Mouse (Mus musculus): Measurements from ENCODE around the gene Mlec.
"Not testable (repeated sequence)": the region's sequence is repeated elsewhere in the genome, so short reads cannot be mapped to it uniquely, and the experiment has no call there.

The Mlec gene

DNA sequence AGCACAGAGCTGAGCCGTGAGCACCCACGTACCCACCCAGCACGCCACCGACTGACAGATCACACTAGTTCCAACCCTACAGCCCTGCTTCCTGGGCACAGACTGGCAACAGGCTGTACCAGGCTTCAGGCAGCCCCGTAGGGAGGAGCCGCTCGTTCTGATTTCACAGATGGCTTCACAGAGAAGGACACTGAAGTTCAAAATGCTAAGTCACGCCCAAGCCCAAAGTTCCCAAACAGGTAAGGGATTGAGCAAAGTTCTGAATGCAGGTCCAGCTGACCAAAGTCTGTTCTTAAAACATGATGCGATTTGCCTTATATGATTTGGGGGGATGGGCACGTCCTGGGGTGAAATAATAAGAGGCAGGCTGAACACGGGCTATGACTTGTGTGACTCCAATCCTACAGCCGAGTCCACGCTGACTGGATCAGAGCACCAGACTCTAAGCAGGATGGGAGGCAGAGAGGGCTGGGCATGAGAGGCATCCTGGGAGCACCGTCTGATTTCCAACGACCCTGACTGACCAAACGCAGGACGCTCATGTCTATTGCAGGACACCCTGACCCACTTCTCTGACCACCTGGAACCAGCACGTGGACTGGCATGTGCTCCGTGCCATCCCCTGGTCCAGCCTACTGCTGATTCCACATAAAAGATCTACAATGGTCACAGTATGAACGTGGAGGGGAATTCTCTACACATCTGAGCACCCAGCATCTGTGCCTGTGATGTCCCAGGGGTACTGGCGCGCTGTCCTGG is 30.4 kb downstream of the Mlec start:
- no peak for DNase-seq (ENCODE audit: low read depth, low spot score)

DNA sequence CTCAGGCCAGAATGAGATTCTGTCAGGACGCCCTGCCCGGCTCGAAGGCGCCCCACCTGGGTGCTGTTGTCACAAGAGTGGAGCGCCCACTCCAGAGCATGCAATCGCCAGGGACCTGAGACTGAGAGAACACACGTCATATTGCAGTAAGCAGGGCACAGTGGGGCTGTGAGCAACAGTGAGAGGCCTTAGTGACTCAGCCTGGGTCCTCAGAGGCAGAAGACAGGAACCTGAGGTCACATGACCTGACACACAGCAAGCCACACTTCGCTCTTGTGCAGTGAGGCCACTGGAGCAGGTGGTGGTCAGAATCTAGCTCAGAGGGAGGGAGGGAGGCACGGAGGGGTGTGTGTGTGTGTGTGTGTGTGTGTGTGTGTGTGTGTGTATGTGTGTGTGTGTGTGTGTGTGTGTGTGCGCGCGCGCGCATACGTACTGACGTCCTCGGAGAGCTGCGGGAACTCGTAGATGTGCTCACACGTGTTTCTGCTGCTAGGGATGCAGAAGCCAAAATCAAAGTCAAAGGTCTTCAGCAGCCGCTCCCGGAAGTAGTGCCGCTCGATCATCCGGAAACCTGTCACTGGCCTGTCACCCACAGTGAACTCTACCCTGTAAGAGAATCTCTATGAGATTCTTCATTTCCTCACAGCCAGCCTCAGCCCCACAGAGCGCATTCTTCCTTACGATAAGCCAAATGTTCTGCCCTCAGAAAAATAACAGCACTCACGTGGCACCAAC is 31.2 kb downstream of the Mlec start:
- DNase-seq (ENCODE audit: low read depth, low spot score) = no peak

DNA sequence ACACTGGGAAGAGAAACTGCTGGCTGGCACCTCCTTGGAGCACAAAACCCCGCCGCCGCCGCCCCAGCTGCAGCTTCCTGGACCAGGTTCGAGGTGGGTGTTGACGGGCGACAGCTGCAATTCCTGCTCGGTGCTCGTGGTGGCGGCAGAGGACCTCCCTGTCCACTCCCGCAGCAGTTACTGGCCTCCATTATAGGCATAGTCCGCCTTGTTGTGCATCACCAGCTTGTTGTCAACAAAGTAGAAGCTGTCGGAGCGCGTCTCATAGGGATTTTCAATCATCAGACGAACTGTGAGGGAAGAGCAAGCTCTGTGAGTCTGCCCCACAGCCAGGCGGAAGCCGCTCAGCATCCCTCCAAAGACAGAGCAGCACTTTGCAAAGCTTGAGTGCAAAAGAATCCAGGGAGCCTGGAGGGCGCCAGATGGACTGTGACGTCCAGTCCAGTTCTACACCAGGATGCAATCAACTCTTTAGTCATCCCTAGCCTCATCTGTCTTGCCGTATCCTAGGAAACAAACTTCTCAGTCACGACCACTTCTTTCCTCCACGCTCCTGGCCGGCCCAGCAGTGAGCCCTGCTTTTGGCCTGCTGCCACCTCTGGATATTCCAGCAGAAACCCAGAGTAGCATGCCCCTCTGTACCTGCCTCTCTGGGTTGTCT is 32.6 kb downstream of the Mlec start:
- DNase-seq (ENCODE audit: low read depth, low spot score) = peak; percentile 79

DNA sequence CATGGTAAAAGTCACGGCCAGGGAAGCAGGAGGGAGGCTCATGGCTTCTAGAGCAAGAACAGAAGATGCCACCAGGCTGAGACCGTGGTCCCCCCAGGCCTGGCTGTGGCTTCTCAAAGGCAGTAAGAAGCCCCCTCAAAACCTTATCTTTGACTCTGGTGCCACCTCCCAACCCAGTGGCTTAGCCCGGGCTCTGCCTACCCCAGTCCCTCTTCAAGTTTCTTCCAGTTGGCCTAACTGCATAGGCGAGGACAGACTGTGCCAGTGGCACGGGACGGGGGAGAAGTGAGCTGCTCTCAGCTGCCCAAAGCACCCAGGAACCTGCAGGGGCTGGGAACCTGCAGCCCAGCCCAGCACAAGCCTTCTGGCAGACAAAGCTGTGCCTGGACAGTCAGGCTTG is 33.3 kb downstream of the Mlec start:
- no peak for DNase-seq (ENCODE audit: low read depth, low spot score)

DNA sequence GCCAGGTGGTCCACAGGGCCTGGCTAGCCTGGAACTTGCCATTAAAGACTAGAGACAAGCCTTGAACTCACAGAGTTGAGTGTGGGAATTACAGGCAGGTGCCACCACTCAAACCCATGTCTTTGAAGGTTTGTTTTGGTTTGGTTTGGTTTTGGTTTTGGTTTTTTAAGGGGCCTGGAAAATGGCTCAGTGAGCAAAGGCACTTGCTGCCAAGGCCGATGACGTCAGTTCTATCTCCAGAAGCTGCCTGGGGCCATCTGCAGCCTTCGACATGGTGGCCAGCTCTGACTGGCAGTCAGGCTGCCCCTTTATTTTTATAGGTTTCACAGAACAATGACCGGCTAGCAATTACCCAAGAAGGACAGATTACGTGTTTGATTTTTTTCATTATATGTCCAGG is 37.0 kb downstream of the Mlec start:
- DNase-seq (ENCODE audit: low read depth, low spot score) = no peak

DNA sequence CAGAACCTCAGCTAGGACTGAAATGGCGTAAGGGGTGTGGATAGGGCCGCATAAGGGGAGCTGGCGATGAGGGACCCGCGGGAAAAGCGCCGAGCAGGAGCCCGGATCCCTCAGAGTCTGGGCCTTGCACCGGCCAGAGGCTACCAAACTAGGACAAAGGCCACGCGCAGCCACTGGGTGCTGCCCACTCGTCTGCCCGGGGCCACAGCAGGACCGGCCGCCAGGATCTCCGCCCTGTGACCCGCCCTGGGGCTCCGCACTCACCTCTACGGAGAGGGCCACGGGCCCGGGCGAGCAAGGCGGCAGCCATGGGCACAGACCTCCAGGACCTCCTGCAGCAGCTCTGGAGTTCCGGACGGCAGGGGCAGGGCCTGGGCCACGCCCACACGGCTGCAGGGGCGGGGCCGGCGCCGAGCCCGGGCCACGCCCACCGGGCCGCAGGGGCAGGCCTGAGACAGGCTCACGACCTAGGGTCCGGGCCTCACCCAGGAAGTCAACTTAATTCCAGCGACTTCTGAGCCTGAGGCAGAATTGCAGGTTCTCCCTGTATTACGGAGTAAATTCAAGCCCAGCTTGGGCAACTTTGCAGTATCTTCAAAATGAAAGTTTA is 38.9 kb downstream of the Mlec start, which contains the start of gene Acads:
Gene Acads (minus strand): TSS at position 386 of the 610 bp plus-strand sequence.
- peak; percentile 65 for DNase-seq (ENCODE audit: low read depth, low spot score)

DNA sequence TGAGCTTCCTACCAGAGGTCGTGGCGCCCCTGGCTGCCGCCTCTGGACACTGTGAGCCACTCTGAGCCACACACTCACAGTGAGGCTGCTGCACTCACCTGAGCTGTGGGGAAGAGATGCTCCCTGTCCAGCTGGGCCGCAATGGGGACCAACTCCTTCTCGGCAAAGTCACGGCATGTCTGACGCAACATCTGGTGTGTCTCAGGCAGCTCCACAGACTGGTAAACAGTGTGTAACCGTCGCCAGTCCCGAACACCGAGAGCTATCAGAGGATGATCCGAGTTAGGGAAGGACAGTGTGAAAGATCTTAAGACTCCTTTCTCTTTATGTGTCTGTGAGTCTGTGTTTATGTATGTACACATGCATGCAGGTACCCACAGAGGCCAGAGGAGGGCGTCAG is 40.5 kb downstream of the Mlec start:
- DNase-seq (ENCODE audit: low read depth, low spot score) = no peak

DNA sequence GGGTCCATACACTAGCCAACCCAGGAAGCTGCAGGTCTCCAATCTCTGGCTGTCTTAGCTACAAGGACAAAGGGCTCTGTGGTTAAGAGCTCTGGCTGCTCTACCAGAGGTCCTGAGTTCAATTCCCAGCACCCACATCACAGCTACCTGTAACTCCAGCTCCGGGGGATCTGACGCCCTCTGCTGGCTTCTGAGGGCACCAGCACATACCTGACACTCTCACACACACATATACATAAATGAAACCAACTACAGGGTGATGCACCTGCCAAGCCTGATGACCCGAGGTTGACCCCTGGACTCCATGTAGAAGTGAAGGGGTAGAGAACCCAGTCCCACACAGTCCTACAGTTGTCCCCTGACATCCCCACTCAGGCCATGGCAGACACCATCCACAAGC is 41.6 kb downstream of the Mlec start:
- DNase-seq (ENCODE audit: low read depth, low spot score) = no peak

DNA sequence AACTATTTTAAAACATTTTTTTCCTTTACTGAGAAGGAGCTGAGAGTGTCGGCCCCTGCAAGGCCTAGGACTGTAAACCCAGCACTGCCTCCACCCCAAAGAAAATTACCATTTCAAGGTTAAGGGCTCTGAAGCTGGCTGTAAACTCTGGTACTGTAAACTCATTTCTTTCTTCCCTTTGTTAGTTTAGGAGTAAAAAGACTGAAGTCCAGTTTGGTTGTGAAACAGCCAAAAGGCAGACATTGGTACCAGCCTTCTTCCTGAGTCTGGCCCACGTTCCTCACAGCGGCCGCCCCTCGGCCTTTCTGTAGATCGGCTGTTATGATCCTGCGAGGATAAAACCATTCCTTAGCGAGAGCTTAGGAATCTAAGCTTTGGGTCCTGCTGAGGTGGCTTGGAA is 43.5 kb downstream of the Mlec start:
- no peak for DNase-seq (ENCODE audit: low read depth, low spot score)

DNA sequence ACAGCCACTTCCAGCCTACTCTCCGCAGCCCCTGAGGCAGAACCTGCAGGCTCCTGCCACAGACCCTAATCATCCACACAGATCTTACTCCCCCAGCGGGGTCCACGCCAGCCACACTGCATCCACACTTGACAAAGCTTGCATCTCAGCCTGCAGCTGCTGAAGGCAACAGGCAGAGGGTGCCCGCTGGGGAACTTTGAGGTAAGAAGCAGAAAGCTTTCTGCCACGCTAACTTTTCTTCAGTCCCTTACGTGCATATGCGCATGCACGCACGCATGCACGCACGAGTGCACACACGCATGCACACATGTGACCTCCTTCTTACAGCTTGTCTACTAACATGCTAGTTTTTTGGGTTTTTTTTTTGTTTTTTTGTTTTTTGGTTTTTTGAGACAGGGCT is 44.7 kb downstream of the Mlec start:
- no peak for DNase-seq (ENCODE audit: low read depth, low spot score)

DNA sequence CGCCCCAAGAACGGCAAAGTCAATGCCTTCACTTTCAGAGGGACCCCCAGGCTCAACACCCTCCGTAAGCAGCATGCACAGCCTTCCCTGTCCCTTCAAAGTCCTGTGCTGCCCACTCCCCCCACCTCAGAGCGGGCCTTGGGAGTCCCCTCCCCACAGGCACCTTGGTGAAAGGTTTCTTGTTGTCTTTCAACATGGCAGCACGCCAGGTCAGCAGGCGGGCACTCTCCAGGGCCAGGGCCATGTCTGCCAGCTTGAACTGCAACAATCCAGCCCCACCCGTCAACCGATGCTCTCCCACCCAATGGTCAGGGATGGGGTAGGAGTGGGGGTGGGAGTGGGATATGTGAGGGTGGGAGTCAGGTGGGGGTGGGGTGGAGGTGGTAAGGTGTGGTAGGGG is 46.8 kb downstream of the Mlec start:
- DNase-seq (ENCODE audit: low read depth, low spot score) = no peak

DNA sequence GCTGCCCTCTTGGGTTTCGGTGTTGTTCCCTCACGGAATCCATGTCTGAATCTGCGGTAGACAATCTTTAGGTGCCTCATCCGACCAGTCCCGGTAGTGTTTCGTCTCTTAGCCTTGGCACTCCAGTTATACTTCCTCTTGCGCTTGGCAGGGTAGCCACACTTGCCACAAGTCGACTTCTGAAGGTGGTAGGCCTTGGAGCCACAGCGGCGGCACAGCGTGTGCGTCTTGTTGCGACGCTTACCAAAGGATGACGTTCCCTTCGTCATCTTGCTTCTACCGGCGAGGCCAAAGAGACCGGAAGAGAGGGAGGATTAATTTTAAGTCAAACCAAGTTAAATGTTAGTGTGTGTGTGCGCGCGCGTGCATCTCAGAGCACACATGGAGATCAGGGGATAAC is 54.7 kb downstream of the Mlec start:
- DNase-seq (ENCODE audit: low read depth, low spot score) = not testable (repeated sequence)

DNA sequence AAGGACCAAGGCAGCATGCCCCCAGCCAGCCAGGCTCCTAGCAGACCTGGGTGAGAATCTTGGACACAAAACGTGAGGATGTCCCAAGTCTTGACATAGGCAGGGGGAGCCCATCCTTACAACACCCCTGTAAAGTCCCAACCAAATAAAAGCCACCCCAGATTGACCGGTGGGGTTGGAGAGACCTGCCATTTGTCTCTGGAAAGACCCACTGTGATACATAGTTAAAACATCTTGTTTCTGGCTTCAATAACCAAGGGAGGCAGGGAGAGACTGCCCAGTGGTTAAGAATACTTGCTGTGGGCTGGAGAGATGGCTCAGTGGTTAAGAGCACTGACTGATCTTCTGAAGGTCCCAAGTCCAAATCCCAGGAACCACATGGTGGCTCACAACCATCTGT is 55.7 kb downstream of the Mlec start:
- DNase-seq (ENCODE audit: low read depth, low spot score) = no peak

DNA sequence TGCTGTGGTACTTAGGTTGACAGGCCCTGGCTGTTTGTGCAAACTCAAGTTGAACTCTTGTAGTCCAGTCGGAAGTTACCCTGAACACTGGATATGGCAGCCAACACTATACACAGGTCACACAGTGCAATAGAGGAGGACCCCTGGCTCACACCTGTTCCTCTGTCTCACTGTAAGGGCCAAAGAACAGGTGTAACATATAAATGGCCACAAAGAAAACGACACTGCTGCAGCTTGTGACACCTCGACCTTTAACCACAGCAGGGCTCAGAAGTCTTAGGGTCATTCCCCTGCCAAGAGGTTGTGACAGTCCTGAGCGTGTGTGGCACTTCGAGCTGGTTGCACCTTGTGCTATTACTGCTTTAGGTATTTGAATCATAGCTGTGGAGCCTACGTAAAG is 57.5 kb downstream of the Mlec start:
- DNase-seq (ENCODE audit: low read depth, low spot score) = peak; percentile 23

DNA sequence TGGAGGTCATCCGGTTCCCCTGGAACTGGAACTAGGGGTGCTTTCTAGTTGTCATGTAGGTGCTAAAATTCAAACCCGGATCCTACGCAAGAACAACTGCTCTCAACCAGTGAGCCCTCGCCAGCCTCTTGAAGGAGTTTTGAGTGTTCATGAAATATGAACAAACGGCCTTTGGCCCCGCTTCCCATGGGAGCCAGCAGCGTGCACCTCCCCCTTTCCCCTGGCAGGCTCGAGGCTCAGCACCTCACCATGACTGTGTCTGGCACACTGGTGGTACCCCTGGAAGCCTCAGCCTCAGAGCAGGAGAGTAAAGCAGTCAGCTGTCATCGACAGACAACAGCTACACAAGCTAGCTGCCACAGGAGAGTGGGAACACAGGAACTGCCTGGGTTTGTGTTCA is 58.0 kb downstream of the Mlec start:
- no peak for DNase-seq (ENCODE audit: low read depth, low spot score)

DNA sequence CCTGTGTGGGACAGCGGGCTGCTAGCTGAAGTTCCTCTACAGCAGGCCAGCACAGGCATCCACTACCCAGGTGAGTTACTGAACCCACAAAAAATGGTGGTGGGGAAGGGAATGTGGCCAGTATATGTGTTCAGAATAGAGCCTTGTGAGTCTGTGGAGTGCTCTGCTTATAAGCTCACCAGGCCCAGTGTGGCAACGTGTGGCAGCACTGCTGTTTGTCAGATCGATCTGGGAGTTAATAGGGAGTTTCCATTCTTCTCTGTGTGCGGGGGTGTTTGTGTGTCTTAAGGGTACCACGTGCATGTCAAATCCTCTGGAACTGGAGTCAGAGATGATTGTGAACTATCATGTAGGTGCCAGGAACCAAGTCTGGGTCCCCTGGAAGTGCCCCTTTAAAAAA is 58.4 kb downstream of the Mlec start:
- no peak for DNase-seq (ENCODE audit: low read depth, low spot score)

DNA sequence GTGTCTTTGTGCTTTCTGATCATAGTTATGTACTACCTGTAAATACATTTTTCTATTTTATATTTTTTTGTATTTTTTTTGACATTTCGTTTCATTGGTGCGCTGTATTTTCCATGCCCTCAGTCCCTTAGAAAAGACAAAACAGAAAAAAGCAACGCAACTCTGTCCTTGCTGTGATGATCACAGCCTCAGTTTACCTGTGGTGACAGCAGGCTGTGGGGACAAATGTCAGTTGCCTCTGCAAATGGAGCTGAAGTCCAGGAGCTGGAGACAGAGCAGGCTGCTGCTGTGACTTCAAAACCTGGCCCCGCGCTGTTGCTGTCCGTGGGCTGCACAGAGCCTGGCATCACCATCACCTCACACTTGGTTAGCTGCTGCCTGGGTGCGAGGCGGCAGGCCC is 59.8 kb downstream of the Mlec start, which contains the start of gene Gm10401:
Gene Gm10401 (minus strand): TSS at position 101 of the 400 bp plus-strand sequence.
- DNase-seq (ENCODE audit: low read depth, low spot score) = no peak

Data from skeletal muscle tissue, adult 2 months (tissue).